Mouse (Mus musculus): ENCODE data around the gene Dcp1a.

GRCm38 (mm10) chr14:30533780-30534450 is 54.6 kb downstream of the Dcp1a start:
- TF ChIP-seq CTCF (IDR thresholded peaks at IDR 0.05; ENCODE audit: low read depth) (no peak), EP300 (IDR thresholded peaks at IDR 0.05; ENCODE audit: low read depth) (no peak)

Measured in liver, postnatal 0 days (tissue).